Mouse (Mus musculus): ENCODE data around the gene Xpa. TPM values are rescaled to one million over a fixed set of nuclear protein-coding genes. Genes with fewer than 3 reads are reported as not detected.

Xpa gene
- polyA plus RNA-seq, 1 experiment from 2014 or later, result 20.6 TPM

- ATAC-seq (ENCODE audit: insufficient read depth), result no peak
- H3K36me3 ChIP-seq (ENCODE audit: insufficient read depth), result peaks cover 91% of the 10 kb centered on the region
- H3K9ac ChIP-seq, result no peak overlapping the region
- no peaks in the 10 kb centered on the region for H3K4me1 ChIP-seq (ENCODE audit: insufficient read depth)
- no peak for DNase-seq
- no peak overlapping the region for H3K4me3 ChIP-seq (ENCODE audit: low read depth, low read length)
- TF ChIP-seq CTCF (IDR thresholded peaks at IDR 0.05; ENCODE audit: low read depth), result no peak
- no peaks in the 10 kb centered on the region for H3K9me3 ChIP-seq (ENCODE audit: low read depth, low read length)
- H3K4me2 ChIP-seq, result no peak overlapping the region
- H3K27ac ChIP-seq (ENCODE audit: low read depth), result no peak overlapping the region
- no peaks in the 10 kb centered on the region for H3K27me3 ChIP-seq (ENCODE audit: insufficient read depth, low read length)
- whole genome bisulfite sequencing, result 91% methylated on average over 12 of the region's 12 CpGs
Measured at GRCm38 (mm10) chr4:46151903-46152544, 44.1 kb downstream of the Xpa start.

- Histone ChIP-seq H3K27ac (ENCODE audit: low read depth) (no peak overlapping the region), H3K9ac (no peak overlapping the region), H3K4me1 (ENCODE audit: insufficient read depth) (no peaks in the 10 kb centered on the region), H3K27me3 (ENCODE audit: insufficient read depth, low read length) (no peaks in the 10 kb centered on the region), H3K4me2 (no peak overlapping the region), H3K36me3 (ENCODE audit: insufficient read depth) (peaks cover 58% of the 10 kb centered on the region), H3K4me3 (ENCODE audit: low read depth, low read length) (no peak overlapping the region), H3K9me3 (ENCODE audit: low read depth, low read length) (no peaks in the 10 kb centered on the region)
- WGBS, result 94% methylated on average over 1 of the region's 1 CpGs
- no peak for TF ChIP-seq CTCF (IDR thresholded peaks at IDR 0.05; ENCODE audit: low read depth)
- ATAC-seq (ENCODE audit: insufficient read depth) (no peak), DNase-seq (no peak)
Measured at GRCm38 (mm10) chr4:46146881-46147280, 49.2 kb downstream of the Xpa start.

- no peaks in the 10 kb centered on the region for H3K27me3 ChIP-seq (ENCODE audit: insufficient read depth, low read length)
- peaks cover 37% of the 10 kb centered on the region for H3K36me3 ChIP-seq (ENCODE audit: insufficient read depth)
- no peak overlapping the region for H3K27ac ChIP-seq (ENCODE audit: low read depth)
- no peak overlapping the region for H3K9ac ChIP-seq
- no peak overlapping the region for H3K4me2 ChIP-seq
- H3K4me3 ChIP-seq (ENCODE audit: low read depth, low read length), result no peak overlapping the region
- DNase-seq, result peak; percentile 22
- H3K4me1 ChIP-seq (ENCODE audit: insufficient read depth), result peaks cover 7% of the 10 kb centered on the region; the same call in 1 of the 2 replicates
- H3K9me3 ChIP-seq (ENCODE audit: low read depth, low read length), result no peaks in the 10 kb centered on the region
- ATAC-seq (ENCODE audit: insufficient read depth), result no peak
- TF ChIP-seq CTCF (IDR thresholded peaks at IDR 0.05; ENCODE audit: low read depth), result peak; percentile 49
- WGBS, result 68% methylated on average over 3 of the region's 3 CpGs
Measured at GRCm38 (mm10) chr4:46144323-46144722, 51.8 kb downstream of the Xpa start.

GRCm38 (mm10) chr4:46138287-46139222, 57.6 kb downstream of the Xpa start, which contains the start of the genes Ncbp1 and Tstd2:
Gene Ncbp1 (plus strand): TSS chr4:46138613.
Gene Tstd2 (minus strand): TSS chr4:46138694.
- Histone ChIP-seq H3K4me1 (ENCODE audit: insufficient read depth) (peaks cover 11% of the 10 kb centered on the region; the same call in 1 of the 2 replicates), H3K27ac (ENCODE audit: low read depth) (peak within 1 kb of the TSS; percentile 99), H3K4me2 (peak within 1 kb of the TSS; percentile 73), H3K9me3 (ENCODE audit: low read depth, low read length) (no peaks in the 10 kb centered on the region), H3K4me3 (ENCODE audit: low read depth, low read length) (peak within 1 kb of the TSS; percentile 79), H3K36me3 (ENCODE audit: insufficient read depth) (peaks cover 23% of the 10 kb centered on the region), H3K27me3 (ENCODE audit: insufficient read depth, low read length) (no peaks in the 10 kb centered on the region), H3K9ac (peak within 1 kb of the TSS; percentile 89)
- ATAC-seq (ENCODE audit: insufficient read depth), result peak; percentile 92
- peak; percentile 96 for DNase-seq
- under 1% methylated on average over 81 of the region's 90 CpGs for WGBS
- TF ChIP-seq CTCF (IDR thresholded peaks at IDR 0.05; ENCODE audit: low read depth), result no peak

- DNase-seq (peak; percentile 65), ATAC-seq (ENCODE audit: insufficient read depth) (peak; percentile 84)
- H3K4me3 ChIP-seq (ENCODE audit: low read depth, low read length), result peak overlapping the region; percentile 79
- peak overlapping the region; percentile 89 for H3K9ac ChIP-seq
- H3K9me3 ChIP-seq (ENCODE audit: low read depth, low read length), result no peaks in the 10 kb centered on the region
- H3K4me2 ChIP-seq, result peak overlapping the region; percentile 73
- WGBS, result 4% methylated on average over 17 of the region's 17 CpGs
- H3K27me3 ChIP-seq (ENCODE audit: insufficient read depth, low read length), result no peaks in the 10 kb centered on the region
- peaks cover 30% of the 10 kb centered on the region for H3K36me3 ChIP-seq (ENCODE audit: insufficient read depth)
- H3K4me1 ChIP-seq (ENCODE audit: insufficient read depth), result peaks cover 11% of the 10 kb centered on the region; the same call in 1 of the 2 replicates
- H3K27ac ChIP-seq (ENCODE audit: low read depth), result peak overlapping the region; percentile 99
- no peak for TF ChIP-seq CTCF (IDR thresholded peaks at IDR 0.05; ENCODE audit: low read depth)
Measured at GRCm38 (mm10) chr4:46137629-46138286, 58.4 kb downstream of the Xpa start.

GRCm38 (mm10) chr4:46131791-46132190, 64.3 kb downstream of the Xpa start:
- DNase-seq, result no peak
- no peak overlapping the region for H3K4me3 ChIP-seq (ENCODE audit: low read depth, low read length)
- no peak overlapping the region for H3K4me2 ChIP-seq
- ATAC-seq (ENCODE audit: insufficient read depth), result no peak
- no peak for TF ChIP-seq CTCF (IDR thresholded peaks at IDR 0.05; ENCODE audit: low read depth)
- H3K27me3 ChIP-seq (ENCODE audit: insufficient read depth, low read length), result no peaks in the 10 kb centered on the region
- H3K27ac ChIP-seq (ENCODE audit: low read depth), result no peak overlapping the region
- H3K4me1 ChIP-seq (ENCODE audit: insufficient read depth), result no peaks in the 10 kb centered on the region
- no peak overlapping the region for H3K9ac ChIP-seq
- H3K9me3 ChIP-seq (ENCODE audit: low read depth, low read length), result no peaks in the 10 kb centered on the region
- 83% methylated on average over 6 of the region's 6 CpGs for WGBS
- H3K36me3 ChIP-seq (ENCODE audit: insufficient read depth), result peaks cover 77% of the 10 kb centered on the region
